Mouse (Mus musculus): ENCODE measurements around the gene Adam22.
A peak's percentile ranks its signal among the peaks of the same experiment; 100 is the strongest.

Adam22 gene

GRCm38 (mm10) chr5:8367614-8368327 is at the start of gene Adam22:
TSS of gene Adam22 (minus strand) at chr5:8368160.
- peak; percentile 93 for DNase-seq

DNA sequence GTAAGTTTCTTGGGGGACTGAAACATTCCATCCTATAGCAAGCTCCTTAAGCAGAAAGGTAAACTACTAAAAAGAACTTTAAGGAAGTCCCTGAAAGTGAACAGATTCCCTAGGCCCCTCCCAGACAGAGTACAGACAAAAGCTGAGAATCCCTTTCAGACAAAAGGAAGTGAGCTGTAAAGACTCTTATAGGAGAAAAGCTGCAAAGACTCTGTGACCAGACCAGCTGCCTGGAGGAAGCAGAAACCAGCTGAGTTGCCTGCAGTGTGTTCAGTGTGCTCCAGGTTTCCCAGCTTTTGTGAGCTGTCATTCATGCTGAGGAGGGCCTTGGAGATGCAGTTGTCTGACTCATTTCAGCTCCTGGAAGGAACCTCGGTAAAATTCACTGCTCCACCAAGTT is 49.5 kb upstream of the Adam22 start:
- DNase-seq, result no peak

DNA sequence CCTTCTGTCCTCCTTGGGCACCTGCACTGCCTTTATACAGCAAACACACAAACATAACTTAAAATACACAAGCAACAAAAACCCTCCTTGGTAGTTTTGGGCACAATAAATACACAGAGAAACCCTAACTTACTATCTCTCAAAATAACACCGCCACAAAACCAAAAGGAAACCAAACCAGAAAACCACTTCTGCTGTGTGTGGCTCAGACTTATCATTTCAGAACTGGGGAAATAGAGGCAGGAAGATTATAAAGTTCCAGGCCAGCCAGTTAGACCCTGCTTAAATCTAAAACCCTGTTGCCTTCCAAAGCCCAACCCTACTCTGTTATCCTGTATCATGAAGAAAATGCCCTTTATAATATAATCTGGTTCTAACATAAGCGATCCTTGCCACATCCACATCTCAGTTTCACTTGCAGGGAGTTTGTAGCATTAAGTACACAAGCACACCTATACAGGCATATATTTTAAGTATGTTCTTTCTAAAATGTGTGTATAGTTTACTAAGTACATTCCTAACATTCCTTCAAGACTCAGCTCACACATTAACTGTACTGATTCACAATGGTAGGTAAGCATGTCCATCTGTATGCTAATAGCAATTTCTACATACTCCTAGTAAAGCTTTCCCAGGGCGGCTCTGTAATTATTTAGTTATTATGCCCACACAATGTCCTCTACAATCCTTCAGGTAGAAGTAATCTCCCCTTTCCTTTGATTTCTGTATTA is 48.9 kb upstream of the Adam22 start:
- DNase-seq, result no peak

DNA sequence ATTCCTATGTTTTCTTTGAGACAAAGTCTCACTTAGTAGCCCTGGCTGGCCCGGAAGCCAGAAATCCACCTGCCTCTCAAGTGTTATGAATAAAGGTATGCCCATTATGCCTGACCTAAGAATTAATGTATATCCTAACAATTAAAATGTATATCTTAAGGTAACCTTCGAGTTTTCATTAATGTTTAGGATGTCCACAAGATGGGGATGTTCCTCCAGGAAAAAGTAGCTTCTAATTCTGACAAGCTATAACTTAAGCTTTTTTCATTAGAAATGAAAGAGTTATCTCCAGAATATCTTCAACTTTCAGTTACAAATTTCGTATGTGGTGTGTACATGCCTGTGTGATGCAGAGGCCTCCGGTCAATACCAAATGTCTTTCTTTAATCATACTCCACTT is 40.8 kb upstream of the Adam22 start:
- no peak for DNase-seq

DNA sequence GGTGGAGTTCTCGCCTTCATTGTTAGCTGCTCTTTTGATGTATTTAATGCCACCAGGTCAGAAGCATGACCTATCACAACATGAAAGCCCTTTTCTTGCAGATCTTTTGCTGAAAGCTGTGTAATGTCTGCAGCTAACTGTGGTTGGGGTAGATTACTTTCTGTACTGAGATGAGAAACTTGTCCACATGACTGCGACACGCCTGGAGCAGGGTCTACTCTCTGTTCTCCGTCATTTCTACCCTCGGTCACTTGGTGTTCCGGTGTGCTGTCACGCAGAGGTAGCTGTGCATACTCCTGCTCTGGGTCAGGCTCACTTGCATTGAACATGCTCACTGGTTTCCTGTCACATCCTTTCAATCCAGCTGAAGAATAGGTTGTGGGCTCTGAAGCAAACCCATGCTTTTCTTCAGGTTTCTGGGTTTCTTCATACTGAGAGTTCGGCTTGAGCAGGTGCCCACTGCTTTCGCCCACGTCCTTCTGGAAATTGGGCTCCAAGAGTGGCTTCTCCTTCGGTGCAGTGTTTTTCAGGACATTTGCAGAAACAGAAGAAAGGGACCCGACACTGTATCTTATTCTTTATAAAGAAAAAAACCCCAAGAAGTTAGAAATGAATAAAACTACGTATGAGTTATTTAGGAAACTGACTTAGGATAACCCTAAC is 29.8 kb upstream of the Adam22 start:
- DNase-seq, result no peak

DNA sequence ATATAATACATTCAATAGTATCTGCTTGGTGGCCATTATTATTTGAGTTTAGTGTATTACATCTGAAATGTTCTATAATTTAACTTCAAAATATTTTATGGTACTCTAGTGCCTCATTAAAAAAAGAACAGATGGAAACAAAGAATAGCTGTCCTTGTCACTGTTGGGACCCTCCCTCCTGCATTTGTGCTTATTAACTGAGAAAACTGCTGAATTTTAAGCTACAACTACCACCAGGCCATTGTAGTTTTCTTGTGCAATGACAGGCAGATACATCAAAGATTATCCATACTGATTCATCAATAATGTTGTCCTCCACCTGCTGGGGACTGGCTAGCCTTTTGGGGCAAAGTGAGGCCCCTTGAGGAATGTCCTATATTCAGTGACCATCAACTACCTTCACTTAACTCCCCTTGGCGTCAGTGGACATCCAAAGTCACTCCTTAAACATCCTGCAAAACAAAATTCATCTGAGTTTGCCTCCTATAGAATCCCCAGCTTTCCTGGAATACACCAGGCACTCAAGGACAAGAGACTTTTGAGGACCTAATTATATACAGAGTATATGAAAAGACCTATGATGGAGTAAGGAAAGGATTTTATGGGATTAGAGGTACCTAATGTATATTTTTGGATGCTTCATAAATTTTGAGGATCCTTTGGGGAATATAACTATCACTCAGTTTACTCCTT is 26.1 kb upstream of the Adam22 start:
- no peak for DNase-seq

- no peak for DNase-seq
Observed at GRCm38 (mm10) chr5:8374297-8374906, 6.4 kb upstream of the Adam22 start.

GRCm38 (mm10) chr5:8373415-8373814 is 5.5 kb upstream of the Adam22 start:
- DNase-seq, result no peak

DNA sequence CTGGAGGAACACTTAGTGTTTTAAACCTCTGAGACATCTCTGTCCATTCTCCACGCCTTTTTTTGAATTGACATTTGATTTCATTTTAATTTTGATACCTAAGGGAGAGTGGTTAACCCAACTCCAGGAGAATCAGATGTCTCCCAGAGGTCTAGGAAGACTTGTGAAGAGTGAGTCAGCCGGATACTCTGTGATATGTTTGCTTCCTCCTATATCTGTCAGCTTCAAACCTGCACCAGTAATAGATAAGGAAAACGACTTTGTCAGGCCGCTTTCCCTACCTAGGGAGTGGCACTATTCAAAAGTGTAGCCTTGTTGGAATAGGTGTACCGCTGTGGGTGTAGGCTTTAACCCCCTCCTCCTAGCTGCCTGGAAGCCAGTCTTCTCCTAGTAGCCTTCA is 821 bp upstream of the Adam22 start:
- DNase-seq, result no peak

DNA sequence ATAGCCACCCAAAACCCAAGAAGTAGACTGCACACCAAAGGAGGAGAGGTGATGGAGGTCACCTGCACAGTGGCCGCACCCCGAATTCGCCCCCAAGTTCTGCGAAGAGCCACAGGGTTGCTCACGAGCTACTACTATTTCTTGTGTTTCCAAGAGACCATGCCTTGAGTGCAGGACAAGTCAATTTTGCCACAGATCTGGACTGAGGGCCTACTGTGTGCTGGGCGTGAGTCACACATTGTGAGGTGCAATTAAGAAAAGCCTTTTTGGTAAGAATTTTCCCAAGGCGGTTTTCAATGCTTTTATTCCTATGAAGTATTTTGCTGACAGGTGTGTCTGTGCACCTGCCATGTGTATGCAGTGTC is 350 bp upstream of the Adam22 start:
- no peak for DNase-seq

GRCm38 (mm10) chr5:8366771-8367613 is 968 bp downstream of the Adam22 start:
- peak; percentile 39 for DNase-seq

DNA sequence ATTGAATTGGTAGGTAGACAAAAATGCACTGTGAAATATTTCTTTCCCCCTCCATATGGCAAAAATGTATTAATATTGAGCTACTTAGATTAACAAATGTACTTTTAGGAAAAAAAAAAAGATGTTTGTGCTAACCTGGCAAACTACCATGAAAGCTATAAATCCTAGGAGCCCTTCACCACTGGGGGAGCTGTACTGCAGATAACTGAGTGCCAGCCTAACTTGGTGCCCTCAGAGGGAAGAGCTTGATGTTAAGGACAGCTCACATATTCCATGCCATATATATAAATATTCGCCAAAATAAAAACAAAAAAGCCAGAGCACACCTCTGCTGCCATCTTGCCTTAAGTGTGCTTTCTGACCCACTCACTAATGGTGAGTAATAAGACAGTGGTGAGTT is 5.6 kb downstream of the Adam22 start:
- DNase-seq, result no peak

- no peak for DNase-seq
Observed at GRCm38 (mm10) chr5:8357677-8358076, 10.3 kb downstream of the Adam22 start.

DNA sequence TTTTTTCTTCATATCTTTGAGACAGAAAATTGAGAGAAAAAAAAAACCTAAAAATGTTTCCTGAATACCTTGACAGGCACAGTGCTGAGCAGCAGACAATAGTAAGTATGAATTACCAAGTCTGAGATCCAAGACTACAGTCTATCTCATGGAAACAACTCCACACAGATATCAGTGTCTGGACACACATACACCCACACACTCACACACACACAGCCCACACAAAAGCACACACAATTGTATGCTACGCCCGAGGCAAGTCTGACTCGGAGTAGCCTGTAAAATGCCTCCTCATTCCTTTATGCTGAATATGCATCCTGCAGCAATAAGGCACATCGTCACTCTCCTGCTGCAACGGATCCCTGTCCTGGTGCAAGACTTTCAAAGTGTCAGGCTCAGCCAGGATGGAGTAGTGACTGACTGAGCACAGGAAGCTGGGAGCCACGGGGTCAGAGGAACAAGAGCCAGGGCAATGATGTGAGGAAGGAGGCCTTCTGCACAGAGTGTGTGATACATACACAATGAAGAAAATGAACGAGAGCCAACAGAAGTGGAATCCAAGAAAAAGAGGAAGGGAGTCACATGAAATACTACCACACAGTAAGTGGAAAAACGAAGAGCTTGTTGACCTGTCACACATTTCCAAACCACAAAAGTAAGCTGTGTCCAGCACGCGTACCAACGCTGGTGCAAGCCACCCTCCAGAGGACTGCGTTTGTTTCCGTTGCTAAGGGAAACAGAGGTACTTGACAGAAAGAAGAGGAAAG is 10.9 kb downstream of the Adam22 start:
- DNase-seq, result no peak

GRCm38 (mm10) chr5:8356326-8356725 is 11.6 kb downstream of the Adam22 start:
- no peak for DNase-seq

- no peak for DNase-seq
Observed at GRCm38 (mm10) chr5:8349557-8349956, 18.4 kb downstream of the Adam22 start.

- DNase-seq, result no peak
Observed at GRCm38 (mm10) chr5:8346329-8346728, 21.6 kb downstream of the Adam22 start.

DNA sequence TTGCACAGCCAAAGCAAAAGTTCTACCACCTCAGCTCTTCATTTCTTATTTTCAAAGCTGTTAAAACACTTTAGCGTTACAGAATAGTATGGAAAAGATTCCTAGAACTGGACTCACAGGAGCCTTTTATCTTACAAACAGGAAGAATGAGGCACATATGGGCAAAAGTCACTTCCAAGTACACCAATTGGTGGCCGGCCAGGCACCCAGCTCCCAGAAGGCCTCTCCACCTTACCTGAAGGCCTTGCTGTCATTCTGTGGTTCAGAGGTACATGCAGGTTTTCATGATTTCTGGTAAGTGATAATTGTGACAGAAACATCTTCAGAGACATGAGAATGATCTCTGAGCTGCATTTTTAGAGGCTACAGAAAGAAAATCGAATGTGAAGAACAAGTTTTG is 24.7 kb downstream of the Adam22 start:
- DNase-seq, result no peak

- no peak for DNase-seq
Observed at GRCm38 (mm10) chr5:8341676-8342075, 26.3 kb downstream of the Adam22 start.

DNA sequence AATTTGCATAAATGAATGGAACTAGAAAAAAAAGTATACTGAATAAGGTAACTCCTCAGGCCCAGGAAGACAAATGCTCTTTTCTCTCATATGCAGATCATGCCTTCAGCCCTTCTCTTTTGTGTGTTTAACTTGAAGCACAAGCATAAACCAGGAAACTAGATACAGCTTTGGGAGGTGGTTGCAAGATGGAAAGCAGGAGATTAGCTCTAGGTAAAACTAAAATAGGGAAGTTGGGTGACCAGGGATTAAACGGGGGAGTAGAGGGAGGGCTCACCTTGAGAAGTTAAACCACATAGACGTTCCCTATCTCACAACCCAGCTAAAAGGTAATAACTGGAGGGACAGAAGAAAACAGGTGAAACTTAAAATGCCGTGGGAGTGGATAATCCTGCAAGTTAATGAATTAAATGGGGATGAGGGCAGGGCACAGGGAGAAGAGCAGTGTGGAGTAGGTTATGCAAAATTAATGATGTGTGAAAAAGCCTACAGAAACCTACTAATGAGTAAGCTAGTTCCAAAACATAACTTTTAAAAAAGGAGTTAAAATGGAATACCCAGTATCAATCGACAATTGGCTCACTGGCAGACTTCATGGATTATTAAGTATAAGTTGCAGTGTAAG is 40.2 kb downstream of the Adam22 start:
- DNase-seq, result no peak

DNA sequence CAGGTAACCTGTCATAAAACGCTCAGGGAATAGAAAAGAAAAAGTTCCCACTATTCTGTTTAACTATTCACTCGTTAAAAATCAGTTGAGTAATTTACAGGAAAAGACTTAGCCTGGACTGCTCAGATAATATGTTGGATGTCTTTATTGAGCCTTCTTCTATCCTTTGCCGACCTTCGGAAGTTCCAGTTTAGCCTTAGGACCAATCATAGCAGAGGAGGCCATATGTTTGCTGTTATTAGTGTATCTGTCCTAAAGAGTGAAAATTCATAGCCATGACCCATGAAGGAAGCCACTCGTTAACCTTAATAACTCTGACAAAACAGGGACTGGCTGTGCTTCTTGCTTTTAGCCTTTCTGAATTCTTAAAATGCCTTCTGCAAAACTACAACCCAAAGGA is 41.3 kb downstream of the Adam22 start:
- DNase-seq, result no peak

All from right cerebral cortex, postnatal 4 days (tissue).